Mouse (Mus musculus): ENCODE results near the gene Rasgrp2. TPM values are rescaled to one million over a fixed set of nuclear protein-coding genes. Genes with fewer than 3 reads are reported as not detected.

Gene Rasgrp2
- polyA plus RNA-seq, 1 experiment from 2014 or later, result 47.8 TPM

- WGBS, result 83% methylated on average over 16 of the region's 16 CpGs
- no peak for ATAC-seq (ENCODE audit: insufficient number of reproducible peaks, insufficient read depth, low FRiP score, low read depth)
- Histone ChIP-seq H3K4me1 (ENCODE audit: control insufficient read depth, insufficient read depth, low read length) (peaks cover 5% of the 10 kb centered on the region; the same call in 1 of the 2 replicates), H3K4me2 (replicated peaks; ENCODE audit: low read depth, low read length) (no peak overlapping the region), H3K27ac (ENCODE audit: low read length) (no peak overlapping the region), H3K27me3 (ENCODE audit: control insufficient read depth, insufficient read depth, low read length) (peaks cover 57% of the 10 kb centered on the region), H3K9ac (replicated peaks; ENCODE audit: low read depth, low read length) (no peak overlapping the region), H3K4me3 (ENCODE audit: low read depth, low read length) (no peak overlapping the region), H3K9me3 (ENCODE audit: control insufficient read depth, low read depth, low read length) (no peaks in the 10 kb centered on the region), H3K36me3 (ENCODE audit: control insufficient read depth, insufficient read depth, low read length) (no peaks in the 10 kb centered on the region)
Observed at GRCm38 (mm10) chr19:6423241-6423640, 24.1 kb downstream of the Rasgrp2 start.

GRCm38 (mm10) chr19:6424137-6424881 lies 25.2 kb downstream of the Rasgrp2 start:
- H3K4me1 ChIP-seq (ENCODE audit: control insufficient read depth, insufficient read depth, low read length), result peaks cover 11% of the 10 kb centered on the region; the same call in 1 of the 2 replicates
- H3K27ac ChIP-seq (ENCODE audit: low read length), result no peak overlapping the region
- H3K9me3 ChIP-seq (ENCODE audit: control insufficient read depth, low read depth, low read length), result no peaks in the 10 kb centered on the region
- WGBS, result 63% methylated on average over 8 of the region's 8 CpGs
- no peak for ATAC-seq (ENCODE audit: insufficient number of reproducible peaks, insufficient read depth, low FRiP score, low read depth)
- no peak overlapping the region for H3K9ac ChIP-seq (replicated peaks; ENCODE audit: low read depth, low read length)
- no peak overlapping the region for H3K4me3 ChIP-seq (ENCODE audit: low read depth, low read length)
- peaks cover 61% of the 10 kb centered on the region for H3K27me3 ChIP-seq (ENCODE audit: control insufficient read depth, insufficient read depth, low read length)
- H3K36me3 ChIP-seq (ENCODE audit: control insufficient read depth, insufficient read depth, low read length), result no peaks in the 10 kb centered on the region
- H3K4me2 ChIP-seq (replicated peaks; ENCODE audit: low read depth, low read length), result no peak overlapping the region

GRCm38 (mm10) chr19:6425595-6425994 lies 26.5 kb downstream of the Rasgrp2 start:
- peaks cover 11% of the 10 kb centered on the region; the same call in 1 of the 2 replicates for H3K4me1 ChIP-seq (ENCODE audit: control insufficient read depth, insufficient read depth, low read length)
- H3K27ac ChIP-seq (ENCODE audit: low read length), result no peak overlapping the region
- no peaks in the 10 kb centered on the region for H3K9me3 ChIP-seq (ENCODE audit: control insufficient read depth, low read depth, low read length)
- no peak overlapping the region for H3K4me3 ChIP-seq (ENCODE audit: low read depth, low read length)
- no peak overlapping the region for H3K9ac ChIP-seq (replicated peaks; ENCODE audit: low read depth, low read length)
- no peaks in the 10 kb centered on the region for H3K36me3 ChIP-seq (ENCODE audit: control insufficient read depth, insufficient read depth, low read length)
- 62% methylated on average over 5 of the region's 5 CpGs for WGBS
- no peak for ATAC-seq (ENCODE audit: insufficient number of reproducible peaks, insufficient read depth, low FRiP score, low read depth)
- H3K27me3 ChIP-seq (ENCODE audit: control insufficient read depth, insufficient read depth, low read length), result peaks cover 58% of the 10 kb centered on the region
- no peak overlapping the region for H3K4me2 ChIP-seq (replicated peaks; ENCODE audit: low read depth, low read length)

- Histone ChIP-seq H3K27ac (ENCODE audit: low read length) (no peak overlapping the region), H3K4me3 (ENCODE audit: low read depth, low read length) (no peak overlapping the region), H3K9me3 (ENCODE audit: control insufficient read depth, low read depth, low read length) (no peaks in the 10 kb centered on the region), H3K4me1 (ENCODE audit: control insufficient read depth, insufficient read depth, low read length) (peaks cover 11% of the 10 kb centered on the region; the same call in 1 of the 2 replicates), H3K4me2 (replicated peaks; ENCODE audit: low read depth, low read length) (no peak overlapping the region), H3K9ac (replicated peaks; ENCODE audit: low read depth, low read length) (no peak overlapping the region), H3K27me3 (ENCODE audit: control insufficient read depth, insufficient read depth, low read length) (peaks cover 53% of the 10 kb centered on the region), H3K36me3 (ENCODE audit: control insufficient read depth, insufficient read depth, low read length) (no peaks in the 10 kb centered on the region)
- ATAC-seq (ENCODE audit: insufficient number of reproducible peaks, insufficient read depth, low FRiP score, low read depth), result no peak
- WGBS, result 24% methylated on average over 13 of the region's 13 CpGs
Observed at GRCm38 (mm10) chr19:6426703-6427500, 27.8 kb downstream of the Rasgrp2 start.

GRCm38 (mm10) chr19:6427653-6428434 lies 28.7 kb downstream of the Rasgrp2 start:
- H3K9ac ChIP-seq (replicated peaks; ENCODE audit: low read depth, low read length), result no peak overlapping the region
- H3K4me3 ChIP-seq (ENCODE audit: low read depth, low read length), result peak overlapping the region; percentile 29
- ATAC-seq (ENCODE audit: insufficient number of reproducible peaks, insufficient read depth, low FRiP score, low read depth), result peak; percentile 38; the same call in 1 of the 2 replicates
- peak overlapping the region; percentile 52 for H3K4me2 ChIP-seq (replicated peaks; ENCODE audit: low read depth, low read length)
- WGBS, result 1% methylated on average over 93 of the region's 94 CpGs
- H3K36me3 ChIP-seq (ENCODE audit: control insufficient read depth, insufficient read depth, low read length), result no peaks in the 10 kb centered on the region
- H3K27me3 ChIP-seq (ENCODE audit: control insufficient read depth, insufficient read depth, low read length), result peaks cover 53% of the 10 kb centered on the region
- no peaks in the 10 kb centered on the region for H3K9me3 ChIP-seq (ENCODE audit: control insufficient read depth, low read depth, low read length)
- peaks cover 11% of the 10 kb centered on the region; the same call in 1 of the 2 replicates for H3K4me1 ChIP-seq (ENCODE audit: control insufficient read depth, insufficient read depth, low read length)
- no peak overlapping the region for H3K27ac ChIP-seq (ENCODE audit: low read length)

- no peaks in the 10 kb centered on the region for H3K36me3 ChIP-seq (ENCODE audit: control insufficient read depth, insufficient read depth, low read length)
- peak; percentile 26; the same call in 1 of the 2 replicates for ATAC-seq (ENCODE audit: insufficient number of reproducible peaks, insufficient read depth, low FRiP score, low read depth)
- H3K4me1 ChIP-seq (ENCODE audit: control insufficient read depth, insufficient read depth, low read length), result peaks cover 11% of the 10 kb centered on the region; the same call in 1 of the 2 replicates
- under 1% methylated on average over 59 of the region's 60 CpGs for WGBS
- H3K27me3 ChIP-seq (ENCODE audit: control insufficient read depth, insufficient read depth, low read length), result peaks cover 53% of the 10 kb centered on the region
- H3K9me3 ChIP-seq (ENCODE audit: control insufficient read depth, low read depth, low read length), result no peaks in the 10 kb centered on the region
- peak overlapping the region; percentile 52 for H3K4me2 ChIP-seq (replicated peaks; ENCODE audit: low read depth, low read length)
- peak overlapping the region; percentile 29 for H3K4me3 ChIP-seq (ENCODE audit: low read depth, low read length)
- H3K9ac ChIP-seq (replicated peaks; ENCODE audit: low read depth, low read length), result no peak overlapping the region
- no peak overlapping the region for H3K27ac ChIP-seq (ENCODE audit: low read length)
Observed at GRCm38 (mm10) chr19:6428501-6429200, 29.5 kb downstream of the Rasgrp2 start.

GRCm38 (mm10) chr19:6443016-6443415 lies 43.9 kb downstream of the Rasgrp2 start:
- Histone ChIP-seq H3K36me3 (ENCODE audit: control insufficient read depth, insufficient read depth, low read length) (no peaks in the 10 kb centered on the region), H3K27ac (ENCODE audit: low read length) (no peak overlapping the region), H3K27me3 (ENCODE audit: control insufficient read depth, insufficient read depth, low read length) (no peaks in the 10 kb centered on the region), H3K4me3 (ENCODE audit: low read depth, low read length) (no peak overlapping the region), H3K9ac (replicated peaks; ENCODE audit: low read depth, low read length) (no peak overlapping the region), H3K4me2 (replicated peaks; ENCODE audit: low read depth, low read length) (no peak overlapping the region), H3K9me3 (ENCODE audit: control insufficient read depth, low read depth, low read length) (no peaks in the 10 kb centered on the region), H3K4me1 (ENCODE audit: control insufficient read depth, insufficient read depth, low read length) (peaks cover 2% of the 10 kb centered on the region; the same call in 1 of the 2 replicates)
- ATAC-seq (ENCODE audit: insufficient number of reproducible peaks, insufficient read depth, low FRiP score, low read depth), result no peak
- 70% methylated on average over 10 of the region's 10 CpGs for WGBS
